ENCODE assay signal across 13 mouse cellular contexts in the genomic region with DNA sequence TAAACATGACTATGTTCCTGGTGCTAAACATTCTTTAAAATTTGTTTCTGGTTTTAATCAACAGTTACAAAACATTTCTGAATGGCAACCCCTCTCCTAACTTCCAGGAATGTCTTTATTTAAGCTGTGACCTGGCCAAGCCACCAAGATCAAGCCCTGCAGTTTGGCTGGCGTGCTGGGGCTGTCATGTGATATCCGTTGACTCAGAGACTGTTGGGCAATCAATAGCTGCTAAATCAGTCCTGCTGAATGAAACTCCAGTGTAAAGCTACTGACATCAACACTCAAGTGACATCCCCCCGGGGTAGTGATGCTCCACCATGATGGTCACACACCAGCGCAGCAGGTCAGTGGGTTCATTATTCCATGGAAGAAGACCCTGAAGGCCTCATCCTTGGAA. TPM values are rescaled to one million over a fixed set of nuclear protein-coding genes. Genes with fewer than 3 reads are reported as not detected.
A peak's percentile ranks its signal among the peaks of the same experiment; 100 is the strongest.
DNase-seq lines count a peak whose midpoint lies in the region; ATAC-seq and TF ChIP-seq lines count a peak whose summit lies in the region.
"Had no signal": no experiment of that assay in that cellular context is flagged by ENCODE, and none has a peak within 500 bp of the region (broad histone marks: within the 10 kb centered on the region; RNA-seq: fewer than 3 reads in every experiment).

No protein-coding gene starts in this region.

- no peak overlapping the region for H3K9ac ChIP-seq in lung, postnatal 0 days (replicated peaks; ENCODE audit: low read depth)
- H3K9ac ChIP-seq: neural tube, embryonic 13.5 days had no signal

- no peak for TF ChIP-seq CTCF in lung, postnatal 0 days (IDR thresholded peaks at IDR 0.05)

- no peaks in the 10 kb centered on the region for H3K36me3 ChIP-seq in lung, postnatal 0 days (ENCODE audit: insufficient read depth, low read length)
- H3K36me3 ChIP-seq: neural tube, embryonic 13.5 days had no signal

- H3K27ac ChIP-seq in lung, postnatal 0 days (ENCODE audit: low read length), result no peak overlapping the region
- H3K27ac ChIP-seq: hindbrain, postnatal 0 days; neural tube, embryonic 13.5 days had no signal

- no peak for TF ChIP-seq EP300 in lung, postnatal 0 days (IDR thresholded peaks at IDR 0.05)

- ATAC-seq in lung, postnatal 0 days, result peak; percentile 57
- ATAC-seq: forebrain, embryonic 16.5 days; hindbrain, postnatal 0 days had no signal

- no peaks in the 10 kb centered on the region for H3K4me1 ChIP-seq in lung, postnatal 0 days (ENCODE audit: insufficient read depth, low read depth, low read length)
- H3K4me1 ChIP-seq: neural tube, embryonic 13.5 days had no signal

- intact Hi-C loops in left cerebral cortex, postnatal 14 days (cut with DNase I), result no loop called here

- DNase-seq in 3T3-L1 (ENCODE audit: low read depth, low spot score), result peak; percentile 91
- DNase-seq in Muller cell, postnatal 12 days (ENCODE audit: inconsistent ontology term), result peak; percentile 56
- peak; percentile 21 to 48 for DNase-seq in gastrocnemius, adult 8-10 months (ENCODE audit: low spot score in 2 of 2)
- peak; percentile 75 for DNase-seq in lung, postnatal 0 days (ENCODE audit: low spot score)
- DNase-seq in left cerebral cortex, postnatal 14 days (ENCODE audit: low spot score in 2 of 2), result no peak
- DNase-seq in cerebellum, postnatal 25 days, result no peak
- no peak for DNase-seq in layer of hippocampus, postnatal 25 days (ENCODE audit: extremely low spot score in 1 of 2, low spot score in 1 of 2)
- DNase-seq: cerebellum, adult 8-10 months; layer of hippocampus, postnatal 36 days; spleen, adult 18-20 months had no signal

- no peaks in the 10 kb centered on the region for H3K9me3 ChIP-seq in lung, postnatal 0 days (ENCODE audit: low read length)
- H3K9me3 ChIP-seq: neural tube, embryonic 13.5 days had no signal

- H3K27me3 ChIP-seq in lung, postnatal 0 days (replicated peaks; ENCODE audit: insufficient read depth, low read length), result no peaks in the 10 kb centered on the region
- H3K27me3 ChIP-seq: neural tube, embryonic 13.5 days had no signal

- WGBS in lung, postnatal 0 days, result 65% methylated on average over 4 of the region's 4 CpGs

- no peak overlapping the region for H3K4me3 ChIP-seq in lung, postnatal 0 days (ENCODE audit: low read depth, low read length)
- H3K4me3 ChIP-seq: neural tube, embryonic 13.5 days had no signal

- H3K4me2 ChIP-seq in lung, postnatal 0 days (replicated peaks; ENCODE audit: low read depth, low read length), result no peak overlapping the region
- H3K4me2 ChIP-seq: neural tube, embryonic 13.5 days had no signal

RNA-seq across cellular contexts. Expression of a gene that starts 12.7 kb away (rescaled TPM):
- 10 to 100 TPM; 18.0 to 21.6 (median 18.9) TPM for total RNA-seq in gastrocnemius, adult 8-10 months (2022)
- 26.9 and 32.9 TPM in 2 replicates for polyA plus RNA-seq in lung, postnatal 0 days (2015; fragmentation: Nextera tagmentation; extraction: Ambion mirVana)
- total RNA-seq in left cerebral cortex, postnatal 14 days (2021), result 100 to 1,000 TPM; 162 to 187 TPM
- total RNA-seq in layer of hippocampus, postnatal 25 days (2021), result 100 to 1,000 TPM; 179 TPM

Comparison
In these comparisons a context has a peak if more than half of its experiments do, and no peak if none do; other contexts are left out.
1. DNase-seq: peak in 3T3-L1 (single experiment), Muller cell, postnatal 12 days (single experiment), gastrocnemius, adult 8-10 months (2 of 2) and lung, postnatal 0 days (single experiment); none in left cerebral cortex, postnatal 14 days (0 of 2), cerebellum, postnatal 25 days (0 of 2) and layer of hippocampus, postnatal 25 days (0 of 2).
2. RNA of a gene that starts 12.7 kb away (total RNA-seq): 162 to 187 TPM in left cerebral cortex, postnatal 14 days and 179 TPM in layer of hippocampus, postnatal 25 days; 18.0 to 21.6 TPM in gastrocnemius, adult 8-10 months; every median in the first group is over 4 times any median in the second.